Mouse (Mus musculus) lung, postnatal 0 days (tissue): ENCODE data around the gene Ropn1.
A peak's percentile ranks its signal among the peaks of the same experiment; 100 is the strongest.

ENCODE experiments used
- CTCF ChIP-seq: IDR thresholded peaks from 2 replicates; pipeline ENCODE4 v1.5.1; 2016; ENCODE audit warnings: antibody characterized with exemption, mild to moderate bottlenecking
- EP300 ChIP-seq: IDR thresholded peaks from 2 replicates; pipeline ENCODE4 v1.6.1; 2016; ENCODE audit warnings: antibody characterized with exemption, mild to moderate bottlenecking, control low read depth

DNA sequence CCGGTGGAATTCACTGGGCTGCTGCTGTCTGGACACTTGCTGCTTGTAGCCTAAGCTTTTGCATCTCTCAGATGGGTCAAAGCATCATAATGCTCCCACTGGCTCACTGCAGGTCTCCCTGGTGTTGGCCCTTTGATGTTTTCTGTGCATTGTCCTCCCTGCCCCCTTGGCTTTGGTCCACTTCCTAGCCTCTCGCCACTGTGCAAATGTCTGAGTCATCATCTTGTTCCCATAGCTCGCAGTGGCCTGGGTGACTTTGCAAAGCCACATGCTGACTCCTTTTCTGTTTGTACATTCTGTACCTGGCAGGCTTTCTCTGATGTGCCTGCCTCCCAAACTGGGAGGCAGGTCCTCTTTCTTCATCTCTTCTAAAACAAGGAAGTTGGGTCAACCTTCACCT, 23.1 kb downstream of the Ropn1 start:
- TF ChIP-seq CTCF (no peak), EP300 (peak; percentile 68; the same call in 1 of the 2 replicates)
